Mouse (Mus musculus) layer of hippocampus, adult 18-20 months (tissue): ENCODE measurements at regions not wholly inside any gene's neighbourhood (a gene's known extent, or its start where the extent isn't known, plus 50 kb on each side); places are given as distances from the start of the nearest gene placed in this dataset.

Experiments
- DNase-seq, 2 experiments: peaks; one replicate each; pipeline ENCODE4 v3.0.0; 2022; ENCODE audit warnings: low spot score in 2 of 2

DNA sequence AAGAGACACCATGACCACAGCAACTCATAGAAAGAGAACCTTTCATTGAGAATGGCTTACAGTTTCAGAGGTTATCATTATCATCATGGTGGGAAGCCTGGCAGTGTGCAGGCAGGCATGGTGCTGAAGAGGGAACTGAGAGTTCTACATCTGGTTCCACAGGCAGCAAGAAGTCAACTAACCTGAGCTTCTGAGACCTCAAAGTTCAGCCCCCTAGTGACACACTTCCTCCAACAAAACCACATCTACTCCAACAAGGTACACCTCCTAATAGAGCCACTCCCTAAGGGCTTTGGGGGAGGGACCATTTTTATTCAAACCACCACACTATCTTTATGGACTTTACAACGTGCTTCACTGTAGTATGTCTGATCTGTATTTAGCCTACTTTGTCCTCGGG, 67.8 kb upstream of the Thy1 start:
- no peak for DNase-seq

DNA sequence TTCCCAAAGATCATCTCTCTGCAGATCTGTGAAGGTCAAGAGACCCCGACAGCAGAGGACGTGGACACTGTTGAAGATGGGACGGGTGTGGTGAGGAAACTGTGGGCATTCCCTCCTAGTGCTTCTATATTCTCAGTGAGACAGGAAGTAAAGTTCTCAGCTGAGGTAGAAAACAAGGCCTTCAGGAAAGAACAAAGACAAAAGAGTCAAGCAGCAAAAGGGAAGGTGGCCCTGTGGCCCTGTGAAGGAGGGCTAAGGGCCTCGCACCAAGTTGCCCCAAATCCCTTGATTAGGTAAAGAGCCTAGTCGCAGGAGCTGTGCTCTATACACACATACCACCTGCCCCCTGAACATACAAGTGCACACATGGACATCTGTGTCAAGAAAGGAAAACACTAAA, 66.8 kb upstream of the Thy1 start:
- DNase-seq = no peak

DNA sequence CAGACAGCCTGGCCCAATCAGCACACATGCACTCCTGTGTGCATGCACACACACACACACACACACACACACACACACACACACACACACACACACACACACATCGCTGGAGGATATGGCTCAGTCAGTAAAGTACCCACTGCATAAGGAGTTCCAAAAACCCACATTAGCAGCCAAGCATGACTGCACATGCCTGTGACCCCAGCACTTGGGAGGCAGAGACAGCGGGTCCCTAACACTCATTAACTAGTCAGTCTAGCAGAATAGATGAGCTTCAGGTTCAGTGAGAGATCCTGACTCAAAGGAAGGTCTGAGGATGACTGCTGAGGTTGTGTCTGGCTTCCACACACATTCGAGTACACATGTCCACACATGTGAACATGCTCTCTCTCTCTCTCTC, 65.4 kb upstream of the Thy1 start:
- no peak for DNase-seq

DNA sequence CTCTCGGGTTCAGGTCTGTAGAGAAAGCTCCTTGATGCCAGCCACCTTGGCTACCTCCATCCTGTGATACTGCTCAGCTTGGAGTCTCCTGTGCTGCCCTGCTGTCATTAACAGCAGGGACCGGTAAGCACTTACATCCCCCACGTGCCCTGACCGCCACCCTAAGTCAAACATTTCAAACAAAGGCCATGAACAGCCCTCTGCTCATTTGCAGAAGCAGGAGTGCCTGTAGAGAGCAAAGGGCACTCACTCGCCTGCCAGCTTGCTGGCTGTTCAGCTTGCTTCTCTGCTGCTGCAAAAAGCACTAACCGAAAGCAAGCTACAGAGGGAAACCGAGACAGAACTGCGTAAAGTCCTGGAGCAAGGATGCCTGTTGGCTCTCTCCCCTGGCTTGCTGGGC, 61.8 kb upstream of the Thy1 start:
- no peak for DNase-seq

DNA sequence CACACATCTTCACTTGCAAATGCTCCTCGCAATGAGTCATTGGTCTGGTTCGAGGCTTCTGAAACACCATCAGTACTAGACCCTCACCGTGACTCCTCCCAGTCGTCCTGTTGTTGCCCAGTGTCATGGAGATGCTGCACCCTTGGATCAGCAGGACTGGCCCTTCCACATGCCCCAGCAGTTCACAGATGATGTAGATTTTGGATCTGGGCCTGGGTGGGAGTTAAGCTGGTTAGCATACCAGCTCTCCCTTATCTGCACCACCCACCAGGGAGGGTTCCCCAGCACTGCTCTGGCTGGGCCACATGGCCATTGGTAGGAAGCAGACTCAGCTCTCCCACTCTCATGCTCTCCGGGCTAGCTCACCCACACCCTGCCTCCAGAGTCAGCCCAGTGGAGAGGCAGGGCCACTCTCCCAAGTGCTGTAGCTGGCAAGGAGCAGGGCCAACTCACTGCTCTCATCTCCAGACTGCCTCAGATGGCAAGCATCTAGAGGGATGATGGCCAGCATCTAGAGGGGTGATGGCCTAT, 60.8 kb upstream of the Thy1 start:
- DNase-seq = no peak

DNA sequence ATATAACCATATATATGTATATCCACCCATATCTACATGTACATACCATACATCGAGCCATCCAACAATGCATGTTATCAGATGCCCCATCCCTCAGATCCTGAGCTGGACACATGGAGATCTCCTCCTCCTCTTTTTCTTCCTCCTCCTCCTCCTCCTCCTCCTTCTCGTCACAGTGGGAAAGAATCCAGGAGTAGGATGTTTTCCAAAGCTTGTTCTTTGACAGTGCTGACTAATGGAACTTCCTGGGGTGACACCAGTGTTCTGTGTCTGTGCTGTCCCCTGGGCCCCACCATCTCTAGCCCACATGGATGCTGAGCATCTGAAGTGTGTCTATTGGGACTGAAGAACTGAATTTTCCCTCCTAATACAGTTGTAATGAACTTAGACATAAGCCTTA, 60.0 kb upstream of the Thy1 start:
- DNase-seq = no peak

DNA sequence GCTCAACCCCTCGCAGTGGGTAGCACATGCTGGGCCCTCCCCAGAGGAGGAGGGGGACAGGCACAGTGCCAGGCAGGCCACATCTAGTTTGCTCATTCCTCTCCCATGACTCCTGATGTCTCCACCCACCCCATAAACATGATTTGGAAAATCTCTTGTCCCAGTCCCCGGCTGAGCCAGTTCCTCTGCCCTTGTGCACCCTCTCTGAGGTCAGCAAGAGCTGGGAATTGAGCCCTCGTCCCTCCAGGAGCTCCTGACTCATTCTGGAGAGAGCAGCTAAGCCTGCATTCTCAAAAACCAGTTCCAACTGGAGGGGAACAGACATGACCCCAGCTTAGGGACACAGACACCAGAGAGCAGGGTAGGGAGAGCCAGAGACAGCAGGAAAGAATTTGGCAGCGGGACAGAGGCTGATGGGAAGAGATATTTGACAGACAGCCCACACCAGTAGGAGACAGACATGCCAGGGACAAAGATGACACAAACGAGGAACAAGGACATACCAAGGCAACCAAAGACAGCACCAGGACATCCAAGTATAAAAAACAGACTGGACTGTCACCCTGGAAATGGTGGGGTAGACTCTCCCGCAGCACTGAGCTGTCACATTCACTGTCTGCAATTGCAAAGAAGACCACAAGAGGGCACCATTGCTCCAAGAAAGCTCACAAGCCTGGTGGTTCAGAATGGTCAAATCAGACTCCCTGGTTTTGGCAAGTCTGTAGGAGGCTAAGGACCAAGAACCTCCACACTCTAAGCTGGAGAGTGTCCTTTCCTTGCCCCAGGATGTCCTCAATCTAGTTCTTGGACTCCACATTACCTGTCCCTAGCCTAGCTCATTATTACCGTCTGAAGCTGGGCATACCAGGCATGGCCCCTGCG, 58.8 kb upstream of the Thy1 start:
- peak; percentile 79 to 95 for DNase-seq

DNA sequence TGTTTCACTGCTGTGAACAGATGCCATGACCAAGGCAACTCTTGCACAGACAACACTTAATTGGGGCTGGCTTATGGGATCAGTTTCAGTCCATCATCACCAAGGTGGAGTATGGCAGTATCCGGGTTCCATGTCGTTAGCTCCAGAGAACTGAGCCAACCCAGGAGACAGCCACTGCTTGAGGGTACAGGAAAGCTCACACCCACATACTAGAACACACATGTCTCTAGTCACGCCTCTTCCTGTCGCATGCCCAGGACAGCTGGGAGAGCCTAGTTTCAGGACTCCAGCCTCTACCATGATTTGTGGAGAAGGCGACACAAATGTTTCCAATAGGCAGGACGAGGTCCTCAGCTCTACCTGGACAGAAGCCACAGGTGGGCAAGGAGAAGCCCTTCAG, 55.2 kb upstream of the Thy1 start:
- no peak for DNase-seq

DNA sequence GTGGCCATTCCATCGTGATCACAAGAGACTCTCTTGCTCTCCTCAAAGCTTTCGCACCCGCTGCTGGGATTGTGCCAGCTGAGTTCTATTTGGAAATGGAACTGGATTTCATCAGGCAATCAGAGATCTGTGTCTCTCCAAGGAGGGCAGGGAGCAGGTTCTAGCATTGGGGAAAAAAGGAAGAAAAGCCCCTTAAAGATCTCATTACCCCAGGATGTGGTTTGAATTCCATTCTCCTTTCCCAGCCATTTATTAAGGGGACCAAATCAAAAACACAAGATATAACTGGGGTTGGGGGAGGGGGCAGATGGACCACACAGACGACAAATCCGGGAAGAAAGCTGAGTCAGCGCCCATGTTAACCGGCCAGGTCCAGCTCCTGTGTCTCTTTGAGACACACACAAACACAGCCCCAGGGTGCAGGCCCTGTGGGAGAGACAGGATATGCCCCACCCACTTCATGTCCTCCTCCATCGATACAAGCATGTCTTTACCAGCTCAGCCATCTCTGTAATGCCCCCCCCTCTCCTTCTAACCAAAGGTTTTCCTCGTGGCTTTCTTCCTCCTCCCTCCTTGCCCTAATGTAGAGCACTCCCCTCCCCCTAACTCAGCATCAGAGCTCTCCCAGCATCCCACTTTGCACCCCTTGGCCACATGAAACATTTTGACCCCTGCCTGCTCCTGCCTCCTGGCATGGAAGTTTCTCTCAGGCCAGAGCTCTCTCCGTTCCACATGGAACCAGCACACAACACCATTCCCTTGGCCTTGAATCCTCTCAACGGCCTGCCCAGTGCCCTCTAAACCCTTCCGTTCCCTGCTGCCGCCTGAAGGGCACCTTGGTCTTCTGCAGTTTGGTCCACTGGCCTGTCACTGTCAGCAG, 54.0 kb upstream of the Thy1 start:
- DNase-seq = no peak

DNA sequence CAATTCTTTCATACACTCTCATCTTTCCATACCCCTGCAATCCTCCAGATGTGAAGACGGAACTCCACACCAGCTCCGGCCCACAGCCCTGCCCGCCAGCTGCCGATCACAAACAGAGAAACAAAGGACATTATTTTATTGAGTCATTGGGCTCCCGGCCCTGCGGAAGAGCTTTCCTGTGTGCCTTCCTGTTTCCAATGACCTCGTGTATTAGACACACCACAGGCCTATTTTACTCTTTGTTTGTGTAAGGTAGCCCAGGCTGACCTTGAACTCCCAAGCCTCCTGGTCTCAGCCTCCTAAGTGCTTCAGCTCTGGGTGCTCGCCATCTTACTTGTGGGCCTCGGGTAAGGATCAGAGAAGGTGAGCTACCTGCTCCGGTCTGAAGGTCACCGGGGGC, 53.1 kb upstream of the Thy1 start:
- DNase-seq = no peak

DNA sequence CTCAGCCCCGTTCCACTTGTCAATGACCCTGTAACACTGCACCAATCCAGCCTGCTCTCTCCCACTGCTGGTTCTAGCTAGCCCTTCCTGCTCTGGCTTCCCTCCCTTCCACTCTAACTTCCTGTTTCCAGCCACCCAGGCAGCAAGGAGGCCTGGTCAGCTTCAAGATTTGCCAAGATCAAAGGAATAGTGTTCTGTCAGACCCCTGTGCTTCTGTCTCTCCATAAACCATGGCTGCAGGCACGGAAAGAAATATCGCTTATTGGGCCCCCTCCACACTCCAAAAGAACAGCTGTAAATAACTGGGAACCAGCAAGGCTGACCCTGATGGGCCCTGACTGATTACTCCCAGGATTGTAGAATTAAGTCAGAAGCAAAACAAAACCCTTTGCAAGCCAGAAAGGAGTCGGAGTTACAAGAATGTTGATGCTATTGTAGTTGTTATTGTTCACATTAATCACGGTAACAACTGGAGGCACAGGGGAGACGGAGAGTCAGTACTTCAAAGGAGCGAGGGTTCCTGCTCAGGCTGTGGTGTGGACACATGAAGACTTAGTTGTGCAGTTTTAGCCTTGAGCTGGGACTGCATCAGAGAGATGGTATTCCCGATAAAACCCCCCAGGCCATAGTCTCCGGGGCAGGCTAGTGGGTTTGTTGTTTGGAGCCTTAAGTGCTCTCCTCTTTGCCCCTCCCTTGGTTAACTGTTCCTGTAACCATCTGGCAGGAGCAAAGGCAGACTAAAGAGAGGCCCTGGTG, 49.8 kb upstream of the Thy1 start:
- DNase-seq = no peak
